Mouse (Mus musculus): ENCODE data around the gene Tut1. TPM values are rescaled to one million over a fixed set of nuclear protein-coding genes. Genes with fewer than 3 reads are reported as not detected.

The Tut1 gene
- total and polyA plus RNA-seq, 2 experiments from 2014 or later, result 15.1 to 19.0 TPM

DNA sequence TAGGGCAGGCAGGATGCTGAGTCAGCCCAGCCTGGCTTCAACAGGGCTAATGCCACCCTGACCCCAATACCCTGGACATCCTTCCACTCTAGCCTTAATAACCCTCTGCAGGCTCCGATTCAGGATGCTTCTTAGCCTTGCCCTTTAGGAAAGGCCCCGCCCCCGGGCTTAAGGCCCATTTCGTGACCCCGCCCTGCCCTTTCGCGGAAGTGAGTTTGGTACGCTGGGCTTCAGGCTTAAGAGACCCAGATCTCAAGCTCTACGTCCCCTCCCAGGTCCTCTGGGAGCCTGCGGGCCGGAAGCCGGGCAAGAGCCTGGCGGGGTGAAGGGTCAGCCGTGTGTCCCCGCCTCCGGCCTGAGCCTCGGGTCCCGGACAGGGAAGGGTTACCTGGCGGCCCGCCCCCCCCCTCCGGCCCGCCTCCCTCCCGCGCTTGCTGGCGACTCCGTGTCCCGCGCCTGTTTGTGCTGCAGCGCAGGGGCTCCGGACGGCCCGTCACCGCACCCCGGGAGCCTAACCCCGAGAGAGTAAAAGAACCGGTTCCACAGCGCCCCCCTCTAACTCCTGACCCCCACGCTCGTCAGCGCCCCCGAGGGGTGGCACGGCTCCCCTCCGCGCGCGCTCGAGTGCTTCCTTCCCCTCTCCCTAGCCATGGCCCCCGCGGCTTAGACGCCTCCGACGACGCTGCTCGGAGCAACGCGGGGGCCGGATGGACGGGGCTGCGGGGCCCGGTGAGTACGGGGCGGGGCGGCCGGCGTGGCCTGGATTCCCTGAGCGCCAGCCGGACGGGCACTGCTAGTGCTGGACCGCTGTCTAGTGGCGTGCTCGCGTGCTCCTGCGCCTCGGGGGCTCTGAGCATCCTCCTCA lies 24.2 kb upstream of the Tut1 start, which contains the start of the genes Rom1 and Eml3:
Gene Rom1, minus strand, starts transcription at position 133 of the 865 bp plus-strand sequence.
Gene Eml3, plus strand, starts transcription at position 329 of the 865 bp plus-strand sequence.
- Histone ChIP-seq H3K4me2 (ENCODE audit: low read depth, low read length, poor library complexity, severe bottlenecking) (peak within 1 kb of the TSS; percentile 61), H3K27ac (ENCODE audit: low read depth, low read length) (0 out of 2 replicates have a peak within 1 kb of the TSS, but pooled peaks have one; percentile 20), H3K4me3 (ENCODE audit: low read depth, low read length) (peak within 1 kb of the TSS; percentile 47), H3K4me1 (ENCODE audit: insufficient read depth, low read length) (no peaks in the 10 kb centered on the region), H3K9ac (replicated peaks; ENCODE audit: low read length, poor library complexity, severe bottlenecking) (peak within 1 kb of the TSS; percentile 53), H3K36me3 (ENCODE audit: insufficient read depth, low read length) (peaks cover 21% of the 10 kb centered on the region), H3K27me3 (ENCODE audit: insufficient read depth, low read length) (no peaks in the 10 kb centered on the region), H3K9me3 (ENCODE audit: low read length) (no peaks in the 10 kb centered on the region)
- ATAC-seq (ENCODE audit: low FRiP score) (peak; percentile 53; the same call in 1 of the 2 replicates), DNase-seq (ENCODE audit: low spot score) (peak; percentile 56)
- WGBS, result under 1% methylated on average over 65 of the region's 74 CpGs
- peak; percentile 44 for TF ChIP-seq CTCF (IDR thresholded peaks at IDR 0.05)

DNA sequence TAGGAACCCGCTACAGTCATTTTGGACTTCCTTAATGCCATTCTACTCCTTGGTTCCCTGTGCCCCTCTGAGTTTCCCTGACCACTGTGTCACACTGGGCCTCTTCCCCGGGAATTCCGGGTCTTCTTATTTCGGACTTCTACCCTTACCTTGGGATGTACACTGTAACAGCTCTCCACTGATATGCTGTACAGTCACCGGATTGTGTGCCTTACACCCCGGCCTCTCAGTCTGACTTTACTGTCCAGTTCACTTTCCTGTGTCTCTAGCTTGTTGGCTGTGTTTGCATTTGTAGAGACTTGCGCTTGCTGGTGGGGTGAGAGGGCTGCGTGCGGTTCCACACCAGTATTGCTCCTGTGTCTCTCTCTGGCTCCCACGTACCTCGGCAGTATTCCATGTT lies 23.5 kb upstream of the Tut1 start:
- H3K27me3 ChIP-seq (ENCODE audit: insufficient read depth, low read length), result no peaks in the 10 kb centered on the region
- H3K36me3 ChIP-seq (ENCODE audit: insufficient read depth, low read length), result peaks cover 21% of the 10 kb centered on the region
- H3K4me2 ChIP-seq (ENCODE audit: low read depth, low read length, poor library complexity, severe bottlenecking), result peak overlapping the region; percentile 61
- no peak overlapping the region for H3K27ac ChIP-seq (ENCODE audit: low read depth, low read length)
- H3K9ac ChIP-seq (replicated peaks; ENCODE audit: low read length, poor library complexity, severe bottlenecking), result peak overlapping the region; percentile 53; the same call in 1 of the 2 replicates
- no peak for TF ChIP-seq CTCF (IDR thresholded peaks at IDR 0.05)
- no peaks in the 10 kb centered on the region for H3K9me3 ChIP-seq (ENCODE audit: low read length)
- whole genome bisulfite sequencing, result 12% methylated on average over 11 of the region's 11 CpGs
- DNase-seq (ENCODE audit: low spot score) (no peak), ATAC-seq (ENCODE audit: low FRiP score) (no peak)
- H3K4me3 ChIP-seq (ENCODE audit: low read depth, low read length), result peak overlapping the region; percentile 47
- no peaks in the 10 kb centered on the region for H3K4me1 ChIP-seq (ENCODE audit: insufficient read depth, low read length)

DNA sequence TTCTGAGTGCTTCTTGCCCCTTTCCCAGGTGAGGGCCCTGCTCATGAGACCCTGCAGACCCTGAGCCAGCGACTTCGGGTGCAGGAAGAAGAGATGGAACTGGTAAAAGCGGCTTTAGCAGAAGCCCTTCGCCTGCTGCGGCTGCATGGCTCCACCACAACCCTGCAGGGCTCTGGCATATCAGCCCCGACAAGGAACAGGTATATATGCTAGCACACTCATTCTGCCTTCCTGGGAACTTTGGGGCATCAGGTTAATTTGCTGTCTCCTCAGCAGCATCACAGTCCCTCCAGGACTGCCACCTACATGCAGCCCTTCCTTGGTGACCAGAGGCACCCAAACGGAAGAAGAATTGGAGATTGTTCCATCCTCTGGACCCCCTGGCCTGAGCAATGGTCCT lies 22.9 kb upstream of the Tut1 start:
- ATAC-seq (ENCODE audit: low FRiP score) (no peak), DNase-seq (ENCODE audit: low spot score) (no peak)
- H3K4me3 ChIP-seq (ENCODE audit: low read depth, low read length), result no peak overlapping the region
- H3K36me3 ChIP-seq (ENCODE audit: insufficient read depth, low read length), result peaks cover 16% of the 10 kb centered on the region
- H3K4me1 ChIP-seq (ENCODE audit: insufficient read depth, low read length), result no peaks in the 10 kb centered on the region
- H3K4me2 ChIP-seq (ENCODE audit: low read depth, low read length, poor library complexity, severe bottlenecking), result no peak overlapping the region
- TF ChIP-seq CTCF (IDR thresholded peaks at IDR 0.05), result no peak
- H3K27ac ChIP-seq (ENCODE audit: low read depth, low read length), result no peak overlapping the region
- H3K9me3 ChIP-seq (ENCODE audit: low read length), result no peaks in the 10 kb centered on the region
- no peaks in the 10 kb centered on the region for H3K27me3 ChIP-seq (ENCODE audit: insufficient read depth, low read length)
- no peak overlapping the region for H3K9ac ChIP-seq (replicated peaks; ENCODE audit: low read length, poor library complexity, severe bottlenecking)
- 83% methylated on average over 7 of the region's 7 CpGs for WGBS

DNA sequence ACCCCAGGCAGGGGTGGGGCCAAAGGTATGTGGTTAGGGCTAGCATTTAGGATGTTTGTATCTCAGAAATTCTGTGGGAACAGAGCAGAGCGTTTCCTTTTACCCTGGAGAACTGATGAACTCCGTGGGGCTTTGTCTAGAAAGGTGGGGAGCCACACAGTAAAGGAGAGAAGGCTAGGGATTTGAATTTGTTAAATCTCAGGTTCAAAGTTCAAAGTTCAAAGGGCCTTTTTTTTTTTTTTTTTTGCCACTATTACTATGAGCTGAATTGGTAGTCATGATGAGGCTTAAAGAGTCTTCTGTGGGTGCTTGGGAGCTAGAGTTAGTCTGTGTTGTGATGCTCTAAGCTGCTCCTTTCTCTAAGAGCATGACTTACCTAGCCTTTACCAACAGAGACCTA lies 16.9 kb upstream of the Tut1 start:
- Histone ChIP-seq H3K27ac (ENCODE audit: low read depth, low read length) (no peak overlapping the region), H3K9ac (replicated peaks; ENCODE audit: low read length, poor library complexity, severe bottlenecking) (no peak overlapping the region), H3K36me3 (ENCODE audit: insufficient read depth, low read length) (no peaks in the 10 kb centered on the region), H3K4me3 (ENCODE audit: low read depth, low read length) (no peak overlapping the region), H3K9me3 (ENCODE audit: low read length) (no peaks in the 10 kb centered on the region), H3K4me1 (ENCODE audit: insufficient read depth, low read length) (no peaks in the 10 kb centered on the region; the same call in 1 of the 2 replicates), H3K4me2 (ENCODE audit: low read depth, low read length, poor library complexity, severe bottlenecking) (no peak overlapping the region), H3K27me3 (ENCODE audit: insufficient read depth, low read length) (no peaks in the 10 kb centered on the region)
- 81% methylated on average over 2 of the region's 2 CpGs for WGBS
- no peak for ATAC-seq (ENCODE audit: low FRiP score)
- DNase-seq (ENCODE audit: low spot score), result no peak
- no peak for TF ChIP-seq CTCF (IDR thresholded peaks at IDR 0.05)

DNA sequence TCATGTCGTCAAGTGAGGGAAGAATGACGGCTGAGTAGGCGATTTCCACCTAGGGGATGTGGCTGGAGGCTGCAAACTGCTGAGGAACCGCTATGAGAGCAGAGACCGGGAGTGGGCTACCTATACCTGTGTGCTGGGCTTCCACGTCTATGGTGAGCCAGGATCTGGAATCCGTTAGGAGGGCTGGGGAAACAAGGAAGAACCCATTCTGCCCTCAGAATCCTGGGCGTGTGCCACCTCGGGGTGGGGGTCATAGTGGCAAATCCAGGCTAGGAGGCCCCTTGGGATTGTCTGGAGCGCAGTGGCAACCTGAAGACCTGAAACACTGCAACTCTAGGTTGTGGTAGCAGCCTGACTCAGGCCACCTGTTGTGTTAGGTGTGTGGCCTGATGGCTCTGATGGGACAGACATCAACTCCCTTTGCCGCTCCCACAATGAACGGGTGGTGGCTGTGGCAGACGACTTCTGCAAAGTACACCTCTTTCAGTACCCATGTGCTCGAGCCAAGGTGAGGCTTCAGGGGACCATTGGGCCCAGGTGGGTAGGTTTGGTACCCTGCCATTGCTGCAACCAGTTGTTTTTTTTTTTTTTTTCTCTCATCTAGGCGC lies 13.0 kb upstream of the Tut1 start:
- Histone ChIP-seq H3K4me2 (ENCODE audit: low read depth, low read length, poor library complexity, severe bottlenecking) (no peak overlapping the region), H3K9me3 (ENCODE audit: low read length) (no peaks in the 10 kb centered on the region), H3K36me3 (ENCODE audit: insufficient read depth, low read length) (peaks cover 4% of the 10 kb centered on the region), H3K27me3 (ENCODE audit: insufficient read depth, low read length) (no peaks in the 10 kb centered on the region), H3K4me3 (ENCODE audit: low read depth, low read length) (no peak overlapping the region), H3K27ac (ENCODE audit: low read depth, low read length) (no peak overlapping the region), H3K9ac (replicated peaks; ENCODE audit: low read length, poor library complexity, severe bottlenecking) (peak overlapping the region; percentile 55; the same call in 1 of the 2 replicates), H3K4me1 (ENCODE audit: insufficient read depth, low read length) (no peaks in the 10 kb centered on the region; the same call in 1 of the 2 replicates)
- DNase-seq (ENCODE audit: low spot score), result no peak
- TF ChIP-seq CTCF (IDR thresholded peaks at IDR 0.05), result no peak
- 84% methylated on average over 15 of the region's 15 CpGs for WGBS
- no peak for ATAC-seq (ENCODE audit: low FRiP score)

DNA sequence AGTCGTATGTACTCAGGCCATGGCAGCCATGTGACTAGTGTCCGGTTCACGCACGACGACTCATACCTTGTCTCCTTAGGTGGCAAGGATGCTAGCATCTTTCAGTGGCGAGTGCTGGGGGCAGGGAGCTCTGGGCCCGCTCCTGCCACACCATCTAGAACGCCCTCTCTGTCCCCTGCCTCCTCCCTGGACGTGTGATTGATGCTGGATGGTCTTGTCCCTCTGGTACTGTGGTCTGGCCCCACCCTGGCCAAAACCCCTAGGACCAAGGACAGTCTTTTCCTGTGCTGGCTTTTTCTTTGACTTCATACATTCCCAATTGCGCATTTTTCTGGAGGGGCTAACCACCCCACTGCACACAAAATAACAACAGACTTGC lies 12.5 kb upstream of the Tut1 start:
- Histone ChIP-seq H3K4me2 (ENCODE audit: low read depth, low read length, poor library complexity, severe bottlenecking) (peak overlapping the region; percentile 63), H3K4me1 (ENCODE audit: insufficient read depth, low read length) (no peaks in the 10 kb centered on the region; the same call in 1 of the 2 replicates), H3K9me3 (ENCODE audit: low read length) (no peaks in the 10 kb centered on the region), H3K4me3 (ENCODE audit: low read depth, low read length) (peak overlapping the region; percentile 71), H3K27ac (ENCODE audit: low read depth, low read length) (no peak overlapping the region), H3K36me3 (ENCODE audit: insufficient read depth, low read length) (peaks cover 9% of the 10 kb centered on the region), H3K27me3 (ENCODE audit: insufficient read depth, low read length) (no peaks in the 10 kb centered on the region), H3K9ac (replicated peaks; ENCODE audit: low read length, poor library complexity, severe bottlenecking) (peak overlapping the region; percentile 55)
- ATAC-seq (ENCODE audit: low FRiP score) (peak; percentile 3; the same call in 1 of the 2 replicates), DNase-seq (ENCODE audit: low spot score) (no peak)
- no peak for TF ChIP-seq CTCF (IDR thresholded peaks at IDR 0.05)
- WGBS, result 38% methylated on average over 10 of the region's 10 CpGs
